ENCODE assay signal across 11 mouse cellular contexts in genomic region chr2:38423886-38424277, GRCm38 (mm10).
A peak's percentile ranks its signal among the peaks of the same experiment; 100 is the strongest.
DNase-seq lines count a peak whose midpoint lies in the region; ATAC-seq and TF ChIP-seq lines count a peak whose summit lies in the region.
"Had no signal": no experiment of that assay in that cellular context is flagged by ENCODE, and none has a peak within 500 bp of the region (broad histone marks: within the 10 kb centered on the region; RNA-seq: fewer than 3 reads in every experiment).

No protein-coding gene starts in this region.

- H3K9me3 ChIP-seq in heart, embryonic 11.5 days (replicated peaks; ENCODE audit: control insufficient read depth, low read length), result no peaks in the 10 kb centered on the region
- H3K9me3 ChIP-seq in forebrain, embryonic 10.5 days, result no peaks in the 10 kb centered on the region
- H3K9me3 ChIP-seq in limb, embryonic 14.5 days (ENCODE audit: control insufficient read depth, low read length), result no peaks in the 10 kb centered on the region

- WGBS in heart, embryonic 11.5 days (ENCODE audit: insufficient replicate concordance), result 45% methylated on average over 7 of the region's 7 CpGs
- WGBS in forebrain, embryonic 10.5 days, result 17% methylated on average over 7 of the region's 7 CpGs
- 24% methylated on average over 7 of the region's 7 CpGs for WGBS in limb, embryonic 14.5 days

- no peak overlapping the region; the same call in 1 of the 2 replicates for H3K4me3 ChIP-seq in heart, embryonic 11.5 days (ENCODE audit: low read depth, low read length)
- H3K4me3 ChIP-seq in forebrain, embryonic 10.5 days, result peak overlapping the region; percentile 40
- H3K4me3 ChIP-seq in limb, embryonic 14.5 days (replicated peaks; ENCODE audit: low read length), result peak overlapping the region; percentile 10; the same call in 1 of the 2 replicates

- no peak overlapping the region for H3K27ac ChIP-seq in heart, embryonic 11.5 days (ENCODE audit: low read depth, low read length)
- peak overlapping the region; percentile 96 for H3K27ac ChIP-seq in forebrain, embryonic 10.5 days
- no peak overlapping the region for H3K27ac ChIP-seq in limb, embryonic 14.5 days (replicated peaks; ENCODE audit: low read depth, low read length)

- H3K4me1 ChIP-seq in heart, embryonic 11.5 days (ENCODE audit: control insufficient read depth, insufficient read depth, low read length), result peaks cover 8% of the 10 kb centered on the region
- peaks cover 53% of the 10 kb centered on the region for H3K4me1 ChIP-seq in forebrain, embryonic 10.5 days
- peaks cover 10% of the 10 kb centered on the region for H3K4me1 ChIP-seq in limb, embryonic 14.5 days (ENCODE audit: control insufficient read depth, insufficient read depth, low read length)

- ATAC-seq in heart, embryonic 11.5 days (replicated peaks; ENCODE audit: insufficient number of reproducible peaks, low FRiP score, low TSS enrichment), result no peak
- ATAC-seq in limb, embryonic 14.5 days (ENCODE audit: low FRiP score, low read depth), result no peak
- ATAC-seq in inflammation-experienced regulatory T-cells, adult 6 months, result no peak
- no peak for ATAC-seq in CD4-positive, CD25-positive, alpha-beta regulatory T cell, adult 4 months

- no peaks in the 10 kb centered on the region for H3K36me3 ChIP-seq in heart, embryonic 11.5 days (ENCODE audit: control insufficient read depth, insufficient read depth, low read length)
- H3K36me3 ChIP-seq in forebrain, embryonic 10.5 days (replicated peaks), result no peaks in the 10 kb centered on the region
- H3K36me3 ChIP-seq in limb, embryonic 14.5 days (ENCODE audit: control insufficient read depth, insufficient read depth, low read length), result no peaks in the 10 kb centered on the region

- no peak for DNase-seq in heart, postnatal 4 days
- peak; percentile 49 for DNase-seq in MN1 (ENCODE audit: low spot score)
- DNase-seq in forebrain, embryonic 10.5 days (ENCODE audit: extremely low spot score, low spot score), result no peak
- DNase-seq in limb, embryonic 14.5 days (ENCODE audit: low spot score), result no peak
- no peak for DNase-seq in adrenal gland, adult 18-20 months (ENCODE audit: low spot score in 2 of 2)
- DNase-seq: kidney, adult 8-10 months; lung, adult 18-20 months; thymus, postnatal 14 days had no signal

- TF ChIP-seq POLR2A in limb, embryonic 14.5 days (IDR thresholded peaks at IDR 0.05; ENCODE audit: borderline replicate concordance, extremely low read depth, insufficient read depth, insufficient read length), result no peak

- peaks cover 5% of the 10 kb centered on the region; the same call in 1 of the 2 replicates for H3K27me3 ChIP-seq in heart, embryonic 11.5 days (ENCODE audit: control insufficient read depth, insufficient read depth, low read length)
- 0 out of 2 replicates have a peak, but pooled peaks cover 2% of the 10 kb centered on the region for H3K27me3 ChIP-seq in forebrain, embryonic 10.5 days (ENCODE audit: poor library complexity, severe bottlenecking)
- H3K27me3 ChIP-seq in limb, embryonic 14.5 days (ENCODE audit: control insufficient read depth, insufficient read depth, low read length), result no peaks in the 10 kb centered on the region

- peak overlapping the region; percentile 55; the same call in 1 of the 2 replicates for H3K4me2 ChIP-seq in heart, embryonic 11.5 days
- H3K4me2 ChIP-seq in limb, embryonic 14.5 days (replicated peaks; ENCODE audit: low read depth, low read length, severe bottlenecking), result peak overlapping the region; percentile 45

- H3K9ac ChIP-seq in heart, embryonic 11.5 days (ENCODE audit: low read depth, low read length), result no peak overlapping the region
- H3K9ac ChIP-seq in limb, embryonic 14.5 days (ENCODE audit: low read depth, low read length, severe bottlenecking), result peak overlapping the region; percentile 25; the same call in 1 of the 2 replicates
